Mouse (Mus musculus) forebrain, embryonic 10.5 days (tissue): Measurements from ENCODE around the gene Cyp1a1. TPM values are rescaled to one million over a fixed set of nuclear protein-coding genes. Genes with fewer than 3 reads are reported as not detected.

ENCODE experiments used
- DNase-seq: peaks from one replicate; pipeline ENCODE4 v3.0.0-alpha.2; 2017; ENCODE audit warnings: low spot score; ENCODE audit errors: extremely low spot score
- H3K27ac ChIP-seq: fragments of 300-500 bp; sonication (generic); 2 replicates; pipeline ENCODE4 v1.5.1; 2016; ENCODE audit warnings: mild to moderate bottlenecking
- H3K27me3 ChIP-seq: fragments of 300-500 bp; sonication (generic); 2 replicates; pipeline ENCODE4 v1.6.1; 2016; ENCODE audit warnings: mild to moderate bottlenecking; ENCODE audit not compliant: poor library complexity, severe bottlenecking
- H3K36me3 ChIP-seq: fragments of 300-500 bp; sonication (generic); replicated peaks from 2 replicates; pipeline ENCODE4 v1.6.1; 2016; ENCODE audit warnings: mild to moderate bottlenecking, moderate library complexity
- H3K4me1 ChIP-seq: fragments of 300-500 bp; sonication (generic); 2 replicates; pipeline ENCODE4 v1.6.1; 2016
- H3K4me3 ChIP-seq: fragments of 300-500 bp; sonication (generic); 2 replicates; pipeline ENCODE4 v1.5.1; 2016; ENCODE audit warnings: mild to moderate bottlenecking, moderate library complexity
- H3K9me3 ChIP-seq: fragments of 300-500 bp; sonication (generic); 2 replicates; pipeline ENCODE4 v1.6.1; 2016; ENCODE audit warnings: mild to moderate bottlenecking, moderate library complexity
- WGBS: fragments of 180-500 bp; shearing (Covaris S2); methylation state at CpG from one replicate; pipeline ENCODE4 v1.1.7; 2016; 5-methylcytosine and 5-hydroxymethylcytosine counted together
- polyA plus RNA-seq: library from polyadenylated mRNA; unstranded; fragments of >200 nt; fragmentation: Nextera tagmentation; extraction: Ambion mirVana; gene quantifications from 2 replicates; pipeline ENCODE4 v1.2.1, GENCODE M21; 2016

Cyp1a1 gene
- polyA plus RNA-seq, 1 experiment from 2014 or later, result 0.14 TPM

GRCm38 (mm10) chr9:57647286-57648108 is 40.2 kb upstream of the Cyp1a1 start:
- H3K9me3 ChIP-seq, result no peaks in the 10 kb centered on the region
- H3K27ac ChIP-seq, result no peak overlapping the region
- peaks cover 59% of the 10 kb centered on the region for H3K4me1 ChIP-seq
- H3K27me3 ChIP-seq, result peaks cover 23% of the 10 kb centered on the region
- H3K4me3 ChIP-seq, result no peak overlapping the region
- no peak for DNase-seq
- WGBS, result 77% methylated on average over 4 of the region's 4 CpGs
- peaks cover 5% of the 10 kb centered on the region for H3K36me3 ChIP-seq

GRCm38 (mm10) chr9:57650130-57650785 is 37.5 kb upstream of the Cyp1a1 start:
- 92% methylated on average over 6 of the region's 6 CpGs for WGBS
- peaks cover 55% of the 10 kb centered on the region for H3K4me1 ChIP-seq
- H3K27ac ChIP-seq, result peak overlapping the region; percentile 42; the same call in 1 of the 2 replicates

DNA sequence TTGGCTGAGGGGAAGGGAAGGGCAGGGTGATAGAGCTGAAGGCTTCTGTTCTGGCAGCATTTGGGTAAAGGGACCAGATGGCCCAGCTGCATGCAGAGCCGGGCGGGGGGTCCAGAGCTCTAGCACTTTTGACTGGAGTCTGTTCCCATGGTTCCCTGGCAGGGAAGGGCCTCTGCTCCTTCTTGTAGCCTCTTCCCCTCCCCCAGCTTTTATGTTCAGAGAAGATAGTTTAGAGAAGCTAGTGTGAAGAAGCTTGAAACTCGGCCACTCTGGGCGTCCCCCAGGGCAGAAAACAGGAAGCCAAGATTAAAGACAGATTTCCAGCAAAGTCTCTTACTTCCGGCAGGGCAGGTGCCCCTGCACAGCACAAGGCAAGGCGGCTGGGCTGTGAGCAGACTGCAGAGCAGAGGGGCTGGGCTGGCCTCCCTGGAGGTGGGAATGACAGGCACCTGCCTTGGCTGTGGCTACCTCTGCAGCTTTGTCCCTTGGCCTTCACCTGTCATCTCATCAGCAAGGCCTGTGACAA is 36.9 kb upstream of the Cyp1a1 start:
- H3K27me3 ChIP-seq, result peaks cover 49% of the 10 kb centered on the region
- 38% methylated on average over 6 of the region's 6 CpGs for whole genome bisulfite sequencing
- H3K4me1 ChIP-seq, result peaks cover 55% of the 10 kb centered on the region
- no peak for DNase-seq
- H3K4me3 ChIP-seq, result no peak overlapping the region
- no peaks in the 10 kb centered on the region for H3K36me3 ChIP-seq
- no peaks in the 10 kb centered on the region for H3K9me3 ChIP-seq
- peak overlapping the region; percentile 42; the same call in 1 of the 2 replicates for H3K27ac ChIP-seq

More at GRCm38 (mm10) chr9:57650130-57650785, 37.5 kb upstream of the Cyp1a1 start:
- H3K9me3 ChIP-seq, result no peaks in the 10 kb centered on the region
- no peak overlapping the region for H3K4me3 ChIP-seq
- H3K36me3 ChIP-seq, result no peaks in the 10 kb centered on the region
- no peak for DNase-seq
- H3K27me3 ChIP-seq, result peaks cover 49% of the 10 kb centered on the region

DNA sequence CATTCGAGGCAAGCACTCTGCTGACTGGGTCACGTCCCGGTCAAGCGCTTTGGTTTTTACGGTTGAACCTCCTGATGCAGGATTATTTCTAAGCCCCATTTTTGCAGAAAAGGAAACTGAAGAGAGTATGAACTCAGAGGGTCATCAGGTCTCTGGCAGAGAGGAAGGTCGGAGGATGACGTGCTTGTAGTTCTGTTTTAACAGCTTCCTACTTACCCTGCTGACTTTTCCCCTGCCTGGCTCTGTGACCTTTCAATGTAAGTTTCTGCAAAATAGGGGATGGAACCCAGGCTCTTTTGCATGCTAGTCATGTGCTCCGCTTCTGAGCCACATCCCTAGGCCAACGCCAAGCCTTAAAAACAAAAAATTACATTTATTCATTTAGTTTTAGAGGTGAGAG is 35.4 kb upstream of the Cyp1a1 start:
- WGBS, result 62% methylated on average over 9 of the region's 9 CpGs
- Histone ChIP-seq H3K27ac (peak overlapping the region; percentile 69), H3K36me3 (no peaks in the 10 kb centered on the region), H3K9me3 (no peaks in the 10 kb centered on the region), H3K4me1 (peaks cover 55% of the 10 kb centered on the region), H3K4me3 (no peak overlapping the region), H3K27me3 (peaks cover 55% of the 10 kb centered on the region)
- DNase-seq, result no peak

- 6% methylated on average over 3 of the region's 3 CpGs for WGBS
- Histone ChIP-seq H3K27ac (peak overlapping the region; percentile 69), H3K9me3 (no peaks in the 10 kb centered on the region), H3K27me3 (peaks cover 54% of the 10 kb centered on the region), H3K36me3 (no peaks in the 10 kb centered on the region), H3K4me3 (peak overlapping the region; percentile 10; the same call in 1 of the 2 replicates), H3K4me1 (peaks cover 55% of the 10 kb centered on the region)
- DNase-seq, result no peak
Observed at GRCm38 (mm10) chr9:57652855-57653254, 34.9 kb upstream of the Cyp1a1 start.

GRCm38 (mm10) chr9:57653283-57653682 is 34.4 kb upstream of the Cyp1a1 start, which contains the start of gene Csk:
Gene Csk (minus strand): TSS chr9:57653631.
- Histone ChIP-seq H3K4me3 (peak within 1 kb of the TSS; percentile 10; the same call in 1 of the 2 replicates), H3K9me3 (no peaks in the 10 kb centered on the region), H3K27ac (peak within 1 kb of the TSS; percentile 69), H3K4me1 (peaks cover 55% of the 10 kb centered on the region), H3K36me3 (no peaks in the 10 kb centered on the region), H3K27me3 (peaks cover 54% of the 10 kb centered on the region)
- 38% methylated on average over 5 of the region's 5 CpGs for WGBS
- DNase-seq, result no peak

DNA sequence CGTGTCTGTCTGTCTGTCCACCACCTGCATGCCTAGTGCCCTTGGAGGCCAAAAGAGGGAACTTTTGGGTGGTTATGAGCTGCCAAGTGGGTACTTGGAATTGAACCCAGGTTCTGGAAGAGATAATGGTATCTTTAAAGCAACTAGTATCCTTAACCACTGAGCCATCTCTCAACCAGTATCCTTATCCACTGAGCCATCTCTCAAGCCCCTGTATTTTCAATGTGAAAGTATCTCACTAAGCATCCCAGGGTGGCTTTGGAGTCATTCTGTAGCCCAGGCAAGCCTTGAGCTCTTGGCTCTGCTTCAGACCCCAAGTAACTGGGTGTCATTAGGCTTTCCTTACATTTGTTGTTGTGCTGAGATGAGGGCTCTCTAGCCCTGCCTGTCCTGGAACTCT is 32.8 kb upstream of the Cyp1a1 start:
- H3K4me3 ChIP-seq, result no peak overlapping the region
- peaks cover 55% of the 10 kb centered on the region for H3K4me1 ChIP-seq
- no peak overlapping the region for H3K27ac ChIP-seq
- DNase-seq, result no peak
- WGBS, result 88% methylated on average over 1 of the region's 1 CpGs
- no peaks in the 10 kb centered on the region for H3K9me3 ChIP-seq
- H3K36me3 ChIP-seq, result no peaks in the 10 kb centered on the region
- H3K27me3 ChIP-seq, result peaks cover 54% of the 10 kb centered on the region

GRCm38 (mm10) chr9:57655749-57656148 is 32.0 kb upstream of the Cyp1a1 start:
- H3K27me3 ChIP-seq, result peaks cover 53% of the 10 kb centered on the region
- no peaks in the 10 kb centered on the region for H3K36me3 ChIP-seq
- peak overlapping the region; percentile 76 for H3K27ac ChIP-seq
- peak; percentile 95 for DNase-seq
- H3K9me3 ChIP-seq, result no peaks in the 10 kb centered on the region
- 3% methylated on average over 11 of the region's 11 CpGs for WGBS
- peak overlapping the region; percentile 36 for H3K4me3 ChIP-seq
- peaks cover 49% of the 10 kb centered on the region for H3K4me1 ChIP-seq

DNA sequence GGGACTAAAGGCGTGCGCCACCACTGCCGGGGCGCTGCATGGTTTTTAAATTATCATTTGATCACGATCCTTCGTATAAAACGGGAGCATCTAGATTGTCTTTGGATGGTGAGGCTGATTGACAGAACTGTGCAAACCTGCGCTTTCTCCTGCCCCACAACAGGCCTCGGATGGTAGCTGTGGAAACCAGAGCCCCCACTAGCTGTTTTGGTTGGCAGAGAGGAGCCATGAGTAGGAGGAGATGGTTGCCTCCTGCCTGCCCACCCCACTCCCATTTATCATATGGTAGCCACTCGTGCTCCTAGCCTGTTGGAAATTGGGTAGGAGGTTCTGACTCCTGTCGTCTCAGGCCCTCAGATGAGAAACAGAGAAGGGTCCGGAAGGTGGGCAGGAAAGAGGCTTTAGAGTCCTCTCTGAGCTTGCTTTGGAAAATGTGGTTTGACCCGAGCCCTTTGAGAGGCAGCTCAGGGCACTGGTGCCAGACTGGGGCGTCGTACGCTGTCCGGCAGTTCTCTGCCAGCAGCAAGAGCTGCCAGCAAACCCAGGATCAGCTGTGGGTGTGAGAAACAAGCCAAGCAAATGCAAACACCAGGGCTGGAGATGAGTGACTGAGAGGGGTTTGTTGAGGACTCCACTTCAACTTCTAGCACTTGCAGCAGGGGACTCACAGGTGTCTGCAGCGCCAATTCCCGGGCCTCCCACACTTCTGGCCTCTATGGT is 30.9 kb upstream of the Cyp1a1 start:
- H3K27ac ChIP-seq, result no peak overlapping the region
- 88% methylated on average over 19 of the region's 19 CpGs for WGBS
- no peaks in the 10 kb centered on the region for H3K36me3 ChIP-seq
- DNase-seq, result no peak
- no peaks in the 10 kb centered on the region for H3K9me3 ChIP-seq
- peaks cover 38% of the 10 kb centered on the region for H3K4me1 ChIP-seq
- no peak overlapping the region for H3K4me3 ChIP-seq
- peaks cover 43% of the 10 kb centered on the region for H3K27me3 ChIP-seq

- Histone ChIP-seq H3K27ac (no peak overlapping the region), H3K9me3 (no peaks in the 10 kb centered on the region), H3K4me3 (no peak overlapping the region), H3K4me1 (peaks cover 28% of the 10 kb centered on the region), H3K36me3 (no peaks in the 10 kb centered on the region), H3K27me3 (peaks cover 35% of the 10 kb centered on the region)
- WGBS, result 71% methylated on average over 4 of the region's 4 CpGs
- DNase-seq, result no peak
Observed at GRCm38 (mm10) chr9:57657843-57658242, 29.9 kb upstream of the Cyp1a1 start.

DNA sequence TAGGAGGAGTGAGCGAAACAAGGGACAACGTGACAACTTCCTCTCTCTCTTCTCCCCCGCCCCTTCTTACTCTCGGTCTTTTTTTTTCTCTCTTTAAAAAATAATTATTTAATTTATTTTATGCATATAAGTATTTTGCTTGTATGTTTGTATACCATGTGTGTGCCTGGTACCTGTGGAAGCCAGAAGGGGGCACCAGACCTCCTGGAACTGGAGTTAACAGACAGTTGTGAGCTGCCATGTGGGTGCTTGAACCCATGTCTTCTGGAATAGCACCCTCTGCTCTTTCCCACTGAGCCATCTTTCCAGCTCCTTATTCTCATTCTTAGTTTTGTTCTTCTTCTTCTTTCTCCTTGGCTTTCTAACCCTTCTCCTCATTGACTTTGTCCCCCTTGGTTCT is 28.8 kb upstream of the Cyp1a1 start:
- no peaks in the 10 kb centered on the region for H3K9me3 ChIP-seq
- H3K4me1 ChIP-seq, result peaks cover 16% of the 10 kb centered on the region
- no peaks in the 10 kb centered on the region for H3K36me3 ChIP-seq
- no peak overlapping the region for H3K27ac ChIP-seq
- H3K27me3 ChIP-seq, result peaks cover 24% of the 10 kb centered on the region
- H3K4me3 ChIP-seq, result no peak overlapping the region
- WGBS, result 78% methylated on average over 4 of the region's 4 CpGs
- DNase-seq, result no peak

- Histone ChIP-seq H3K4me3 (no peak overlapping the region), H3K4me1 (peaks cover 11% of the 10 kb centered on the region), H3K9me3 (no peaks in the 10 kb centered on the region), H3K36me3 (no peaks in the 10 kb centered on the region), H3K27me3 (peaks cover 16% of the 10 kb centered on the region), H3K27ac (peak overlapping the region; percentile 53; the same call in 1 of the 2 replicates)
- 22% methylated on average over 4 of the region's 4 CpGs for WGBS
- DNase-seq, result peak; percentile 58
Observed at GRCm38 (mm10) chr9:57659774-57660173, 28.0 kb upstream of the Cyp1a1 start.
